Mouse (Mus musculus) ES-Bruce4 (cell line): ENCODE measurements at regions not wholly inside any gene's neighbourhood (a gene's known extent, or its start where the extent isn't known, plus 50 kb on each side); places are given as distances from the start of the nearest gene placed in this dataset.

ENCODE experiments used
- H3K27ac ChIP-seq: 2 replicates; pipeline ENCODE4 v1.5.1; 2012; ENCODE audit warnings: low read length, inconsistent platforms; ENCODE audit not compliant: insufficient read depth
- H3K27me3 ChIP-seq: 2 replicates; pipeline ENCODE4 v1.6.1; 2012; ENCODE audit warnings: mild to moderate bottlenecking, low read length, inconsistent platforms; ENCODE audit not compliant: control insufficient read depth, poor library complexity, insufficient read depth, severe bottlenecking
- H3K36me3 ChIP-seq: 2 replicates; pipeline ENCODE4 v1.6.1; 2012; ENCODE audit warnings: inconsistent platforms, mild to moderate bottlenecking, low read length, moderate library complexity; ENCODE audit not compliant: control insufficient read depth, poor library complexity, insufficient read depth, severe bottlenecking
- H3K4me1 ChIP-seq: one replicate; pipeline ENCODE4 v1.8.1; 2011; ENCODE audit warnings: low read length; ENCODE audit not compliant: control insufficient read depth, insufficient read depth
- H3K4me3 ChIP-seq: 2 replicates; pipeline ENCODE4 v1.5.1; 2011; ENCODE audit warnings: low read depth, mild to moderate bottlenecking, low read length
- H3K9ac ChIP-seq: 2 replicates; pipeline ENCODE4 v1.6.1; 2012; ENCODE audit warnings: low read depth, mild to moderate bottlenecking, inconsistent platforms; ENCODE audit not compliant: poor library complexity, severe bottlenecking
- H3K9me3 ChIP-seq: replicated peaks from 2 replicates; pipeline ENCODE4 v1.6.1; 2012; ENCODE audit warnings: mild to moderate bottlenecking, low read length, inconsistent platforms; ENCODE audit not compliant: control insufficient read depth, poor library complexity, insufficient read depth, severe bottlenecking
- CTCF ChIP-seq: IDR thresholded peaks from one replicate; pipeline ENCODE4 v1.8.1; 2011; ENCODE audit warnings: low read depth, low read length
- EP300 ChIP-seq: IDR thresholded peaks from 2 replicates; pipeline ENCODE4 v1.6.1; 2011; ENCODE audit warnings: low read depth, low read length; ENCODE audit not compliant: insufficient read depth
- POLR2A ChIP-seq: IDR thresholded peaks from one replicate; pipeline ENCODE4 v1.8.1; 2011; ENCODE audit warnings: low read length; ENCODE audit not compliant: insufficient read depth

- no peak overlapping the region for H3K4me3 ChIP-seq
- H3K9me3 ChIP-seq = no peaks in the 10 kb centered on the region
- H3K27me3 ChIP-seq = no peaks in the 10 kb centered on the region
- H3K36me3 ChIP-seq = no peaks in the 10 kb centered on the region
- H3K4me1 ChIP-seq = no peaks in the 10 kb centered on the region
- no peak overlapping the region for H3K27ac ChIP-seq
- TF ChIP-seq POLR2A (no peak), CTCF (no peak), EP300 (no peak)
- H3K9ac ChIP-seq = no peak overlapping the region
Observed at GRCm38 (mm10) chr12:119839119-119839518, 106.5 kb upstream of the Tmem196 start.

DNA sequence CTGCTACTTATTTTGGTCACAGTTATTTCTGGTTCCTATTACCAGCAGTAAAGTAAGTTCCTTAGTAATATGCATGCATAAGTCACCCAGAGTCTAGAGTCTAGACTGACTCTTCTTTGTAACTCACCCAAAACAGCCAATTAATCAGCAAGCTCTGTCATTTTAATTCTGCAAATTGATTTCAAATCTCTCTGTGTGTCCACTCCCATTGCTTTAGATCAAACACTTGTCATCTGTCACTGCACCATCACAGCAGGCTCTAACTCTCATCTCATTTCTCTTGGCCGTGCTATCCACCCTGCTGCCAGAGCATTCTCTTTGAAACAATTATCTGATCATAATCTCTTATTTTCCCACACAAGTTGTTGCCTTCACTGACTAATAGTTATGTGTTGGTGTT, 63.9 kb upstream of the Tmem196 start:
- TF ChIP-seq CTCF = no peak
- TF ChIP-seq POLR2A = no peak
- no peak for TF ChIP-seq EP300
- H3K27ac ChIP-seq = no peak overlapping the region

DNA sequence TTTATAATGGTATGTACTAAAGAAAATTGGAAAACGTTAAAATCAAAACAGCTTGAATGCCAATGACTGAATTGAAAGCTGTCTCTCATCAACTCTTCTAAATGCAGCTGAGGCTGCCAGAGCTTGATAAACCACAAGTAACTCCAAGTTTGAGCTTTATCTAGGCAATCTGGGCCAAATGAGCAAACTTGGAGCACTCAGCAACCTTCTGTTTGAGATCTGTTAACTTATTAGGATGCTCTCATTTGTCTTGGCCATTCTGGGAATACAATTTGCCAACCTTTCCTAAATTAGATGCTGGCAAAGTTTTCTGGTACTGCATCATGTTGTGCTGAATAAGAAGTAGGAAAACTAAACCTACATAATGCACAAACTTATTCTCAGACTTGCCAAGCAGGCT, 55.6 kb upstream of the Tmem196 start:
- Histone ChIP-seq H3K9ac (no peak overlapping the region), H3K4me1 (no peaks in the 10 kb centered on the region), H3K27ac (no peak overlapping the region), H3K27me3 (no peaks in the 10 kb centered on the region), H3K36me3 (no peaks in the 10 kb centered on the region), H3K4me3 (no peak overlapping the region), H3K9me3 (no peaks in the 10 kb centered on the region)
- no peak for TF ChIP-seq EP300
- TF ChIP-seq POLR2A = no peak
- no peak for TF ChIP-seq CTCF

More for the DNA sequence above, 63.9 kb upstream of the Tmem196 start:
- Histone ChIP-seq H3K9me3 (no peaks in the 10 kb centered on the region), H3K27me3 (no peaks in the 10 kb centered on the region), H3K9ac (no peak overlapping the region), H3K4me1 (no peaks in the 10 kb centered on the region), H3K4me3 (no peak overlapping the region), H3K36me3 (no peaks in the 10 kb centered on the region)
